Mouse (Mus musculus): ENCODE measurements around the gene Ubtd2.

DNA sequence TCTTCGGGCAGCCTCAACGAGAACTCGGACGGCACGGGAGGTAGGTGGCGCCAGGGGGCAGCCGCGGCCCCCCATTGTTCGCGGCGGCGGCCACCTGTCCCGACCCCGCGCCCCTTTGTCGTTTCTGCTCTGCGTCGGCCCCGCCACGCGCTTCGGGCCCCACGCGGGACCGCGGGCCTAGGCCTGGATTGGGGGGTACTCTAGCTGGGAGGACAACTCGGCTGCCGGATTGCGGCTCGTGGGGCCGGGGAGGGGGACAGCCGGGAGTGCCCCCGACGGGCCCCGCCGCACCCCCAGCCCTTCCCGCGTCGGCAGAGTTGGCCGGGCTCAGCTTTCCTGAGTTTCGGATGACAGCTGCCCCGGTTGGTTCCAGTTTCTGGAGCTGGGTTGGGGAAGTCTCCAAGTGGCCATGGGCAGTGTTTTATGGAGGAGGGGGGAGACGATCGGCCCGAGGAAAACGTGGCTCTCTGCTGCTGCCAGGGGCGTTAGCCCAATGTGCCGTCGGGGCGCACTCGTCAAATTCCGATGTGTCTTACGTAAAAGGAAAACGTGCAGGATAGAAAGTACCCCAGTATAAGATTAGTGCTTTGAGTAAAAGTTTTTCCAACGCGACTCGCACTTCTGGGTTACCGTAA lies 454 bp downstream of the Ubtd2 start:
- TF ChIP-seq EP300 (optimal IDR thresholded peaks at IDR 0.05) (no peak), CTCF (IDR thresholded peaks at IDR 0.05; ENCODE audit: low read depth) (no peak; the same call in none of the 2 replicates)

Measured in stomach, postnatal 0 days (tissue).